8 mouse cellular contexts compared by ENCODE assay signal in the genomic region with DNA sequence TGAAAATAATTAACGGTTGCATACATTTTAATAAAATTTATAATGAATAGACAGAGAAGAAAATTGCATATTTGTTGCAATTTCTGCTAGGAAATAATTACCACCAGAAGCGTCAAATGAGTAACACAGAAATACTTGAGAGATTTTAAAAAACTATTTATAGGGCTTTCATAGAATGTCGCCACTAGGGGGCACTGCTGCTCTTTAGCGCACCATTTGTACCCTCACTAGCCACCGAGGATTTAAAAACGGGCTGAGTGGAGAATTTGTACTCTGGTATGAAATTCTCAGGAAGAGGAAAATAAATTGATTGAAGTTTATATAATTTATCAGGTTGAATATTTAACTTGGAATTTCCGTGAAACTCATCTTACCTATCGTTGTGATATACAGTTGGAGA.
DNase-seq lines count a peak whose midpoint lies in the region; TF ChIP-seq lines count a peak whose summit lies in the region.

No protein-coding gene starts in this region.

- DNase-seq in gastrocnemius, adult 2 months: peak; percentile 28
- no peak for DNase-seq in gastrocnemius, adult 8-10 months (ENCODE audit: low spot score in 2 of 2)
- peak; percentile 23 for DNase-seq in Muller cell, postnatal 12 days (ENCODE audit: inconsistent ontology term)
- DNase-seq in cerebellum, adult 9-10 months: peak; percentile 65
- DNase-seq in frontal cortex, postnatal 14 days (ENCODE audit: low spot score in 2 of 2): peak; percentile 35 to 75
- peak; percentile 76 to 81 for DNase-seq in layer of hippocampus, adult 2 months (ENCODE audit: low spot score in 2 of 2)
- peak; percentile 19 to 20 for DNase-seq in lung, postnatal 4 days
- DNase-seq in testis, postnatal 10 days (ENCODE audit: low spot score): peak; percentile 84

- no peak overlapping the region for H3K4me3 ChIP-seq in gastrocnemius, adult 2 months
- no peak overlapping the region for H3K4me3 ChIP-seq in layer of hippocampus, adult 2 months

- TF ChIP-seq CTCF in gastrocnemius, adult 2 months (IDR thresholded peaks at IDR 0.05): peak; percentile 77
- TF ChIP-seq CTCF in layer of hippocampus, adult 2 months (conservative IDR thresholded peaks at IDR 0.05): peak; percentile 96

- intact Hi-C loops in gastrocnemius, adult 2 months (cut with DNase I): no loop called here

- H3K27ac ChIP-seq in gastrocnemius, adult 2 months: no peak overlapping the region
- no peak overlapping the region for H3K27ac ChIP-seq in layer of hippocampus, adult 2 months

Comparison
In these comparisons a context has a peak if more than half of its experiments do, and no peak if none do; other contexts are left out.
1. DNase-seq: peak in gastrocnemius, adult 2 months (single experiment), Muller cell, postnatal 12 days (single experiment), cerebellum, adult 9-10 months (single experiment), frontal cortex, postnatal 14 days (2 of 2), layer of hippocampus, adult 2 months (2 of 2), lung, postnatal 4 days (2 of 2) and testis, postnatal 10 days (single experiment); none in gastrocnemius, adult 8-10 months (0 of 2).